Mouse (Mus musculus) liver, adult 2 months (tissue): ENCODE results near the gene Dclre1b. TPM values are rescaled to one million over a fixed set of nuclear protein-coding genes. Genes with fewer than 3 reads are reported as not detected.

ENCODE experiments used
- DNase-seq: peaks from one replicate; pipeline ENCODE4 v3.0.0-alpha.2; 2011; ENCODE audit warnings: low read depth, low spot score; ENCODE audit errors: extremely low read depth
- H3K27ac ChIP-seq: fragments of 200-500 bp; replicated peaks from 2 replicates; pipeline ENCODE4 v1.5.1; 2012; ENCODE audit warnings: low read depth, mild to moderate bottlenecking, control low read depth, inconsistent platforms, low read length; ENCODE audit not compliant: insufficient read depth
- H3K27me3 ChIP-seq: fragments of 200-500 bp; 2 replicates; pipeline ENCODE4 v1.6.1; 2012; ENCODE audit warnings: mild to moderate bottlenecking, moderate library complexity, low read length, inconsistent platforms; ENCODE audit not compliant: control insufficient read depth, insufficient read depth
- H3K36me3 ChIP-seq: fragments of 200-500 bp; 2 replicates; pipeline ENCODE4 v1.6.1; 2012; ENCODE audit warnings: low read length, inconsistent platforms; ENCODE audit not compliant: control insufficient read depth, insufficient read depth
- H3K4me1 ChIP-seq: fragments of 200-500 bp; 2 replicates; pipeline ENCODE4 v1.6.1; 2011; ENCODE audit warnings: low read length; ENCODE audit not compliant: control insufficient read depth, insufficient read depth
- H3K4me3 ChIP-seq: fragments of 200-500 bp; 2 replicates; pipeline ENCODE4 v1.5.1; 2011; ENCODE audit warnings: low read depth, mild to moderate bottlenecking, control low read depth, low read length, moderate library complexity; ENCODE audit not compliant: insufficient read depth
- H3K79me2 ChIP-seq: fragments of 200-500 bp; 2 replicates; pipeline ENCODE4 v1.6.1; 2012; ENCODE audit warnings: inconsistent platforms, mild to moderate bottlenecking, low read length, moderate library complexity; ENCODE audit not compliant: control insufficient read depth, insufficient read depth
- H3K9ac ChIP-seq: fragments of 200-500 bp; 2 replicates; pipeline ENCODE4 v1.6.1; 2012; ENCODE audit warnings: low read depth, mild to moderate bottlenecking, control low read depth, inconsistent platforms, low read length
- CTCF ChIP-seq: fragments of 200-500 bp; IDR thresholded peaks from 2 replicates; pipeline ENCODE4 v1.5.1; 2011; ENCODE audit warnings: low read depth, low read length, control low read depth
- POLR2A ChIP-seq: fragments of 200-500 bp; IDR thresholded peaks from 2 replicates; pipeline ENCODE4 v1.6.1; 2011; ENCODE audit warnings: low read length, control low read depth; ENCODE audit not compliant: insufficient read depth; ENCODE audit errors: extremely low read depth
- WGBS: fragments of 180-500 bp; shearing (Covaris S2); methylation state at CpG from one replicate; pipeline ENCODE4 v1.1.7; 2018; 5-methylcytosine and 5-hydroxymethylcytosine counted together
- polyA plus RNA-seq: library from polyadenylated mRNA; depleted of rRNA; stranded (reverse); fragments of >200 nt; gene quantifications from 2 replicates; pipeline ENCODE4 v1.2.3, GENCODE M21; 2012; rRNA removed
- total RNA-seq: library from RNA; depleted of rRNA; stranded (reverse); fragments of >200 nt; gene quantifications from 2 replicates; pipeline ENCODE4 v1.2.3, GENCODE M21; 2014; rRNA removed

Dclre1b gene
- total and polyA plus RNA-seq, 2 experiments: 2.5 to 5.6 TPM

DNA sequence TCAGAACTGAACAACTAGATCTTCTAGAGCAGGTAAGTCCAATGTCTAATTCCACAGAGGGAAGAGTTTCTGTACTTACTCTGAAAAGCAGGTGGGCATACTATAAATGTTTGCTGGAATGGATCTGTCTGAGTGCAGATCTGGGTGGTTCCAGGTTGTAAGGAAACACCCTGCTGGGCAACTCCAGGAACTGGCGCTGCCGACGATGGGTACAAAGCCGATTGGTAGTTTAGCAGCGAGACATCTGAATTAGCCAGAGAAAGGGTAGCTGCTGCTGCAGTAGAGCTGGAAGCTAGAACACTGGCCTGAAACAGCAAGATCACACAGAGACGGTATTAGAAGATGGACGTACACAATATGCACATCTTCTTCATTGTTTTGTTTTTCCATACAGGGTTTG lies 50.8 kb downstream of the Dclre1b start:
- H3K4me3 ChIP-seq: no peak overlapping the region
- no peak overlapping the region for H3K9ac ChIP-seq
- peaks cover 68% of the 10 kb centered on the region for H3K36me3 ChIP-seq
- H3K27ac ChIP-seq: no peak overlapping the region
- TF ChIP-seq CTCF: no peak
- 96% methylated on average over 7 of the region's 7 CpGs for whole genome bisulfite sequencing
- no peaks in the 10 kb centered on the region for H3K4me1 ChIP-seq
- no peaks in the 10 kb centered on the region for H3K27me3 ChIP-seq
- no peaks in the 10 kb centered on the region; the same call in 1 of the 2 replicates for H3K79me2 ChIP-seq
- DNase-seq: no peak

DNA sequence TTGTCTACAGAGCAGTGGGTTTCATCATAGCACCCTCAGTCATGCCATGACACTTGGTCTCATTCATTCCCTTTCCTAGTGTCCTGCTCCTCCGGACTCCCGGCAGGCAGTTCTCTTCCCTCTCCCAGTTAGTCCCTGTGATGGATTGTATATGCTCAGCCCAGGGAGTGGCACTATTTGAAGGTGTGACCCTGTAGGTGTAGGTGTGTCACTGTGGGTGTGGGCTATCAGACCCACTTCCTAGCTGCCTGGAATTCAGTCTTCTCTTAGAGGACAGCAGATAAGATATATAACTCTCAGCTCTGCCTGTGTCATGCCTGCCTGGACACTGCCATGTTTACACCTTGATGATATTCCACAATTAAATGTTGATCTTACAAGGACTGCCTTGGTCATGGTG lies 52.3 kb downstream of the Dclre1b start:
- TF ChIP-seq POLR2A: no peak
- TF ChIP-seq CTCF: no peak
- Histone ChIP-seq H3K4me3 (no peak overlapping the region), H3K36me3 (peaks cover 67% of the 10 kb centered on the region), H3K79me2 (no peaks in the 10 kb centered on the region; the same call in 1 of the 2 replicates), H3K9ac (no peak overlapping the region), H3K27ac (no peak overlapping the region), H3K27me3 (no peaks in the 10 kb centered on the region), H3K4me1 (no peaks in the 10 kb centered on the region)
- DNase-seq: no peak
- WGBS: 90% methylated on average over 2 of the region's 2 CpGs

DNA sequence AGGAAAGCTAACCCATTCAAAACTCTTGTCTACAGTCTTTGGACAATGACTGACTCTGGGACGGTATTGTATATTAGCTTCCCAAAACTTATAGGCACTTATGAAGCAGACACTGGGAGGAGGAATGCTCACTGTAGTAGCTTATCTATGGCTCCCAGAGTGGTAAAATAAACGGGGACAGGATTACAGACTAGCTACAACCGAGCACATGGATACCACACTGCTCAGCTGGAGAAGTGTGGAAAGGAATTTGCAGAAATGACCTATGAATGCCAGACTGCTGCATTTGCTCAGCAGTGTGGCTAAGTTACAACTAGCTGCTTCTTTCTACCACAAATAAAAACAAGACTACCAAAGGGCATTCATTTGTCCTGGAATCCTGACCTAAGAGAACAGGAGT lies 53.9 kb downstream of the Dclre1b start:
- Histone ChIP-seq H3K27me3 (no peaks in the 10 kb centered on the region), H3K4me1 (no peaks in the 10 kb centered on the region), H3K9ac (no peak overlapping the region), H3K4me3 (no peak overlapping the region), H3K36me3 (peaks cover 70% of the 10 kb centered on the region), H3K79me2 (no peaks in the 10 kb centered on the region), H3K27ac (no peak overlapping the region)
- TF ChIP-seq CTCF (no peak), POLR2A (no peak)
- no peak for DNase-seq
- 83% methylated on average over 3 of the region's 3 CpGs for WGBS

DNA sequence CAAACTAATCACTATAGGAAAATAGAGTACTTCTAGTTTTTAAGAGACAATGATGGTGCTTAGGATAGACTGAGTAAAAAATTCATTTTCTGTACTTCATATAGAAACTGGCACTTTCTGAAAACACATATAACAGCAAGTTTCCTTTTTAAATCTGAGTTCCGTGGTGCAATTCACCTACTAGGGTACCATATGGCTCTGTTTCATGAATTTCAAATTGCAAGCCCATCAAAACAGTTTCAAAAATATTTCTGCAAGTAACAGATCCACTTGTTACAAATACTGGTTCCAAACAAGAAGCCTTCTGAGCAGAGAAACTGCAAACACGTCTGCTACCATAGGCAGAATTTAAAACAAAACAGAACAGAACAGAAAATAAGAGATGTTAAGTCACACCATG lies 57.7 kb downstream of the Dclre1b start:
- Histone ChIP-seq H3K4me1 (no peaks in the 10 kb centered on the region), H3K27ac (no peak overlapping the region), H3K27me3 (no peaks in the 10 kb centered on the region), H3K9ac (no peak overlapping the region), H3K36me3 (peaks cover 79% of the 10 kb centered on the region), H3K79me2 (no peaks in the 10 kb centered on the region; the same call in 1 of the 2 replicates), H3K4me3 (no peak overlapping the region)
- 91% methylated on average over 2 of the region's 2 CpGs for WGBS
- no peak for TF ChIP-seq POLR2A
- no peak for TF ChIP-seq CTCF
- DNase-seq: no peak

Other genes starting within 250 kb of the Dclre1b start
- not detected in 2 replicates for gene Syt6, start 234.2 kb downstream of the Dclre1b start, total RNA-seq
- not detected in 2 replicates for gene Syt6, start 234.2 kb downstream of the Dclre1b start, polyA plus RNA-seq
- 0.18 TPM in 1 of 2 replicates, not detected in the other for gene Atg4a-ps, start 163.4 kb downstream of the Dclre1b start, total RNA-seq
- not detected in 2 replicates for gene Atg4a-ps, start 163.4 kb downstream of the Dclre1b start, polyA plus RNA-seq
- 1.3 and 1.7 TPM in 2 replicates for gene Olfml3, start 71.4 kb downstream of the Dclre1b start, total RNA-seq
- gene Olfml3, start 71.4 kb downstream of the Dclre1b start, polyA plus RNA-seq: 1.5 and 2.0 TPM in 2 replicates
- gene Gm10964, start 70.1 kb downstream of the Dclre1b start, total RNA-seq: not detected in 2 replicates
- gene Gm10964, start 70.1 kb downstream of the Dclre1b start, polyA plus RNA-seq: not detected in 2 replicates
- gene Hipk1, start 17.9 kb downstream of the Dclre1b start, total RNA-seq: 29.2 and 32.4 TPM in 2 replicates
- gene Hipk1, start 17.9 kb downstream of the Dclre1b start, polyA plus RNA-seq: 34.0 and 35.2 TPM in 2 replicates
- 22.1 and 23.4 TPM in 2 replicates for gene Ap4b1, start 76 bp upstream of the Dclre1b start, total RNA-seq
- 9.3 and 10.7 TPM in 2 replicates for gene Ap4b1, start 76 bp upstream of the Dclre1b start, polyA plus RNA-seq
- 0.55 TPM in 1 of 2 replicates, not detected in the other for gene Gm43064, start 129 bp upstream of the Dclre1b start, total RNA-seq
- 0.05 and 0.20 TPM in 2 replicates for gene Gm43064, start 129 bp upstream of the Dclre1b start, polyA plus RNA-seq
- 0.60 TPM in 1 of 2 replicates, not detected in the other for gene Bcl2l15, start 23.2 kb upstream of the Dclre1b start, total RNA-seq
- not detected in 2 replicates for gene Bcl2l15, start 23.2 kb upstream of the Dclre1b start, polyA plus RNA-seq
- gene Ptpn22, start 50.4 kb upstream of the Dclre1b start, total RNA-seq: 0.83 and 1.6 TPM in 2 replicates
- 0.78 and 0.87 TPM in 2 replicates for gene Ptpn22, start 50.4 kb upstream of the Dclre1b start, polyA plus RNA-seq
- 5.8 and 7.1 TPM in 2 replicates for gene Rsbn1, start 104.7 kb upstream of the Dclre1b start, total RNA-seq
- gene Rsbn1, start 104.7 kb upstream of the Dclre1b start, polyA plus RNA-seq: 0.68 and 1.1 TPM in 2 replicates
- 5.2 TPM in 2 replicates for gene Phtf1, start 158.7 kb upstream of the Dclre1b start, total RNA-seq
- gene Phtf1, start 158.7 kb upstream of the Dclre1b start, polyA plus RNA-seq: 1.2 and 1.6 TPM in 2 replicates